ENCODE assay signal across 23 mouse cellular contexts in genomic region chr11:99416902-99417301, GRCm38 (mm10). TPM values are rescaled to one million over a fixed set of nuclear protein-coding genes. Genes with fewer than 3 reads are reported as not detected.
A peak's percentile ranks its signal among the peaks of the same experiment; 100 is the strongest.
DNase-seq lines count a peak whose midpoint lies in the region; ATAC-seq and TF ChIP-seq lines count a peak whose summit lies in the region.
"Had no signal": no experiment of that assay in that cellular context is flagged by ENCODE, and none has a peak within 500 bp of the region (broad histone marks: within the 10 kb centered on the region; RNA-seq: fewer than 3 reads in every experiment).

No protein-coding gene starts in this region.

- no peak for ATAC-seq in activated CD4-positive, CD25-positive, alpha-beta regulatory T cell, adult 4 months

- H3K4me3 ChIP-seq in left cerebral cortex, adult 2 months: peak overlapping the region; percentile 43
- no peak overlapping the region for H3K4me3 ChIP-seq in midbrain, embryonic 10.5 days
- H3K4me3 ChIP-seq: forebrain, embryonic 10.5 days; hindbrain, embryonic 15.5 days; limb, embryonic 13.5 days; liver, embryonic 15.5 days; neural tube, embryonic 15.5 days had no signal

- DNase-seq in brain, adult 2 months (ENCODE audit: low read depth, low spot score): peak; percentile 92
- DNase-seq in frontal cortex, adult 2 months (ENCODE audit: extremely low spot score in 1 of 2, low spot score in 1 of 2): peak; percentile 85 to 87
- peak; percentile 23 to 39 for DNase-seq in left cerebral cortex, adult 2 months (ENCODE audit: extremely low spot score in 1 of 2, low spot score in 2 of 2)
- DNase-seq in right cerebral cortex, adult 2 months (ENCODE audit: low spot score in 2 of 2): peak; percentile 76 to 77
- DNase-seq in gastrocnemius, postnatal 36 days: no peak
- no peak for DNase-seq in midbrain, embryonic 10.5 days (ENCODE audit: low spot score)
- no peak for DNase-seq in testis, postnatal 10 days (ENCODE audit: low spot score)
- DNase-seq: cerebellum, adult 18-20 months; heart, postnatal 14 days; kidney, adult 18-20 months; kidney, postnatal 25 days; lung, postnatal 10 days; thymus, postnatal 36 days had no signal

- peak overlapping the region; percentile 82 for H3K27ac ChIP-seq in left cerebral cortex, adult 2 months
- no peak overlapping the region for H3K27ac ChIP-seq in midbrain, embryonic 10.5 days (replicated peaks)
- H3K27ac ChIP-seq: forebrain, embryonic 10.5 days; hindbrain, embryonic 15.5 days; limb, embryonic 13.5 days; liver, embryonic 15.5 days; neural tube, embryonic 15.5 days had no signal

- no peak for TF ChIP-seq CTCF in left cerebral cortex, adult 2 months (IDR thresholded peaks at IDR 0.05)

- no peaks in the 10 kb centered on the region for H3K9me3 ChIP-seq in midbrain, embryonic 10.5 days (replicated peaks)
- H3K9me3 ChIP-seq: forebrain, embryonic 10.5 days; hindbrain, embryonic 15.5 days; limb, embryonic 13.5 days; liver, embryonic 15.5 days; neural tube, embryonic 15.5 days had no signal

- 87% methylated on average over 13 of the region's 13 CpGs for WGBS in midbrain, embryonic 10.5 days

- H3K27me3 ChIP-seq in midbrain, embryonic 10.5 days (ENCODE audit: low read depth, poor library complexity, severe bottlenecking): peaks cover 3% of the 10 kb centered on the region; the same call in 1 of the 2 replicates
- H3K27me3 ChIP-seq: hindbrain, embryonic 15.5 days; limb, embryonic 13.5 days; liver, embryonic 15.5 days; neural tube, embryonic 15.5 days had no signal

- H3K4me1 ChIP-seq in midbrain, embryonic 10.5 days: no peaks in the 10 kb centered on the region
- H3K4me1 ChIP-seq: forebrain, embryonic 10.5 days; hindbrain, embryonic 15.5 days; liver, embryonic 15.5 days; neural tube, embryonic 15.5 days had no signal

- H3K36me3 ChIP-seq in midbrain, embryonic 10.5 days: no peaks in the 10 kb centered on the region
- H3K36me3 ChIP-seq: forebrain, embryonic 10.5 days; hindbrain, embryonic 15.5 days; limb, embryonic 13.5 days; liver, embryonic 15.5 days; neural tube, embryonic 15.5 days had no signal

- intact Hi-C loops in left cerebral cortex, adult 2 months (cut with DNase I): loop anchor here (2.0 kb wide), 1 partner anchor 24 kb away; no protein-coding TSS in a partner anchor
- intact Hi-C loops in gastrocnemius, postnatal 36 days (cut with DNase I): no loop called here

RNA-seq across cellular contexts. Expression of gene Krt12, which starts 5.2 kb away (rescaled TPM):
- polyA plus RNA-seq in frontal cortex, adult 2 months (2012; rRNA removed): 6.7 and 9.7 TPM in 2 replicates
- total RNA-seq in left cerebral cortex, adult 2 months (2021): 10 to 100 TPM in 1 of 2 experiments, 1 to 10 TPM in 1; 8.7 to 11.6 TPM
- total RNA-seq in gastrocnemius, postnatal 36 days (2021): not detected
- polyA plus RNA-seq in midbrain, embryonic 10.5 days (2016; fragmentation: Nextera tagmentation; extraction: Ambion mirVana): not detected in 2 replicates
- polyA plus RNA-seq in activated CD4-positive, CD25-positive, alpha-beta regulatory T cell, adult 4 months (2017; shearing (Covaris generic)): not detected
- total RNA-seq: heart, postnatal 14 days had no signal
- polyA plus RNA-seq: embryonic facial prominence, embryonic 14.5 days; forebrain, embryonic 10.5 days; hindbrain, embryonic 15.5 days; limb, embryonic 13.5 days; liver, embryonic 15.5 days; stomach, embryonic 14.5 days had no signal

RNA-seq across cellular contexts. Expression of gene Krt20, which starts 21.0 kb away (rescaled TPM):
- 0.08 TPM in 2 replicates for polyA plus RNA-seq in frontal cortex, adult 2 months (2012; rRNA removed)
- total RNA-seq in left cerebral cortex, adult 2 months (2021): not detected
- under 1 TPM in 1 of 2 experiments, not detected in 1; 0.17 TPM for total RNA-seq in gastrocnemius, postnatal 36 days (2021)
- 0.65 and 0.68 TPM in 2 replicates for polyA plus RNA-seq in midbrain, embryonic 10.5 days (2016; fragmentation: Nextera tagmentation; extraction: Ambion mirVana)
- polyA plus RNA-seq in activated CD4-positive, CD25-positive, alpha-beta regulatory T cell, adult 4 months (2017; shearing (Covaris generic)): under 1 TPM in 1 of 2 experiments, not detected in 1; 0.17 TPM

RNA-seq across cellular contexts. Expression of gene Krt10, which starts 27.7 kb away (rescaled TPM):
- 9.3 and 11.7 TPM in 2 replicates for polyA plus RNA-seq in frontal cortex, adult 2 months (2012; rRNA removed)
- 10 to 100 TPM in 1 of 2 experiments, 1 to 10 TPM in 1; 9.6 to 10.1 TPM for total RNA-seq in left cerebral cortex, adult 2 months (2021)
- total RNA-seq in gastrocnemius, postnatal 36 days (2021): 1 to 10 TPM; 3.3 to 3.5 TPM
- polyA plus RNA-seq in midbrain, embryonic 10.5 days (2016; fragmentation: Nextera tagmentation; extraction: Ambion mirVana): 24.0 and 27.6 TPM in 2 replicates
- 1 to 10 TPM; 3.6 to 4.2 TPM for polyA plus RNA-seq in activated CD4-positive, CD25-positive, alpha-beta regulatory T cell, adult 4 months (2017; shearing (Covaris generic))

RNA-seq across cellular contexts. Expression of gene Krt28, which starts 42.2 kb away (rescaled TPM):
- polyA plus RNA-seq in frontal cortex, adult 2 months (2012; rRNA removed): 0.17 TPM in 1 of 2 replicates, not detected in the other
- total RNA-seq in left cerebral cortex, adult 2 months (2021): not detected
- not detected for total RNA-seq in gastrocnemius, postnatal 36 days (2021)
- 0.21 and 0.32 TPM in 2 replicates for polyA plus RNA-seq in midbrain, embryonic 10.5 days (2016; fragmentation: Nextera tagmentation; extraction: Ambion mirVana)
- polyA plus RNA-seq in activated CD4-positive, CD25-positive, alpha-beta regulatory T cell, adult 4 months (2017; shearing (Covaris generic)): not detected
- total RNA-seq: gastrocnemius, adult 8-10 months; heart, postnatal 14 days had no signal
- polyA plus RNA-seq: liver, embryonic 15.5 days; small intestine, adult 2 months; stomach, embryonic 14.5 days had no signal

Comparison
In these comparisons a context has a peak if more than half of its experiments do, and no peak if none do; other contexts are left out.
1. DNase-seq: peak in brain, adult 2 months (single experiment), frontal cortex, adult 2 months (2 of 2), left cerebral cortex, adult 2 months (2 of 2) and right cerebral cortex, adult 2 months (2 of 2); none in gastrocnemius, postnatal 36 days (0 of 2), midbrain, embryonic 10.5 days (single experiment) and testis, postnatal 10 days (single experiment).